Mouse (Mus musculus): ENCODE results near the gene Gpc3. TPM values are rescaled to one million over a fixed set of nuclear protein-coding genes. Genes with fewer than 3 reads are reported as not detected.

Gene Gpc3
- total and polyA plus RNA-seq, 3 experiments = not detected

GRCm38 (mm10) chrX:52281103-52281900 is 332.4 kb downstream of the Gpc3 start:
- H3K79me2 ChIP-seq (replicated peaks; ENCODE audit: control insufficient read depth, extremely low read depth, insufficient read depth, poor library complexity, severe bottlenecking) = no peaks in the 10 kb centered on the region
- H3K36me3 ChIP-seq (replicated peaks in 1 of 2; ENCODE audit: control insufficient read depth in 1 of 2, insufficient read depth in 1 of 2, low read length in 1 of 2) = no peaks in the 10 kb centered on the region
- TF ChIP-seq POLR2AphosphoS2 (IDR thresholded peaks at IDR 0.05; ENCODE audit: low read depth, low read length) (no peak), TBP (conservative IDR thresholded peaks at IDR 0.05; ENCODE audit: low read depth, low read length) (no peak), USF1 (IDR thresholded peaks at IDR 0.05; ENCODE audit: low read depth, low read length) (no peak), MAZ (IDR thresholded peaks at IDR 0.05; ENCODE audit: low read depth, low read length) (no peak), PAX5 (IDR thresholded peaks at IDR 0.05; ENCODE audit: low read length) (no peak), IRF4 (IDR thresholded peaks at IDR 0.05; ENCODE audit: low read depth, low read length) (no peak), CHD2 (IDR thresholded peaks at IDR 0.05; ENCODE audit: low read length) (no peak), CHD1 (IDR thresholded peaks at IDR 0.05; ENCODE audit: low read depth, low read length) (no peak), MEF2A (IDR thresholded peaks at IDR 0.05; ENCODE audit: borderline replicate concordance, low read depth, low read length) (no peak)
- no peaks in the 10 kb centered on the region for H3K27me3 ChIP-seq (replicated peaks)
- no peak overlapping the region for H3K9ac ChIP-seq (ENCODE audit: insufficient read depth, low read depth)
- H3K4me1 ChIP-seq (ENCODE audit: control insufficient read depth in 1 of 2, insufficient read depth in 2 of 2) = no peaks in the 10 kb centered on the region
- no peak overlapping the region for H3K4me2 ChIP-seq (ENCODE audit: insufficient read depth, low read depth, poor library complexity, severe bottlenecking)
- H3K4me3 ChIP-seq (replicated peaks in 1 of 3; ENCODE audit: low read depth in 2 of 3, low read length in 2 of 3, poor library complexity in 1 of 3) = no peak overlapping the region
- in situ Hi-C loops (cut with MboI; ENCODE audit: low pct_ligation_motif_present, low pct_unique_long_range_greater_than_20kb, low sequenced_read_pairs) (no loop called here), dilution Hi-C loops (cut with MboI; ENCODE audit: extremely low pct_ligation_motif_present, extremely low pct_unique_long_range_greater_than_20kb, low sequenced_read_pairs) (no loop called here)
- no peaks in the 10 kb centered on the region for H3K9me3 ChIP-seq (replicated peaks; ENCODE audit: low read length)
- H3K27ac ChIP-seq (ENCODE audit: insufficient read depth, low read depth) = no peak overlapping the region
- no peak for DNase-seq (ENCODE audit: extremely low read depth)

GRCm38 (mm10) chrX:52278687-52279359 is 334.9 kb downstream of the Gpc3 start:
- Histone ChIP-seq H3K4me1 (ENCODE audit: control insufficient read depth in 1 of 2, insufficient read depth in 2 of 2) (no peaks in the 10 kb centered on the region), H3K27me3 (replicated peaks) (no peaks in the 10 kb centered on the region), H3K9me3 (replicated peaks; ENCODE audit: low read length) (no peaks in the 10 kb centered on the region), H3K27ac (ENCODE audit: insufficient read depth, low read depth) (no peak overlapping the region), H3K9ac (ENCODE audit: insufficient read depth, low read depth) (no peak overlapping the region), H3K4me2 (ENCODE audit: insufficient read depth, low read depth, poor library complexity, severe bottlenecking) (no peak overlapping the region), H3K79me2 (replicated peaks; ENCODE audit: control insufficient read depth, extremely low read depth, insufficient read depth, poor library complexity, severe bottlenecking) (no peaks in the 10 kb centered on the region), H3K36me3 (replicated peaks in 1 of 2; ENCODE audit: control insufficient read depth in 1 of 2, insufficient read depth in 1 of 2, low read length in 1 of 2) (no peaks in the 10 kb centered on the region), H3K4me3 (replicated peaks in 1 of 3; ENCODE audit: low read depth in 2 of 3, low read length in 2 of 3, poor library complexity in 1 of 3) (no peak overlapping the region)
- dilution Hi-C loops (cut with MboI; ENCODE audit: extremely low pct_ligation_motif_present, extremely low pct_unique_long_range_greater_than_20kb, low sequenced_read_pairs) = no loop called here
- in situ Hi-C loops (cut with MboI; ENCODE audit: low pct_ligation_motif_present, low pct_unique_long_range_greater_than_20kb, low sequenced_read_pairs) = no loop called here
- TF ChIP-seq ZNF384 (IDR thresholded peaks at IDR 0.05; ENCODE audit: low read depth, low read length) = no peak
- no peak for TF ChIP-seq MAFK (IDR thresholded peaks at IDR 0.05; ENCODE audit: insufficient replicate concordance, low read length)
- no peak for TF ChIP-seq JUN (IDR thresholded peaks at IDR 0.05; ENCODE audit: insufficient read depth, low read depth, low read length)
- TF ChIP-seq MAZ (IDR thresholded peaks at IDR 0.05; ENCODE audit: low read depth, low read length) = no peak
- TF ChIP-seq USF2 (conservative IDR thresholded peaks at IDR 0.05; ENCODE audit: low read depth, low read length) = no peak
- TF ChIP-seq USF1 (IDR thresholded peaks at IDR 0.05; ENCODE audit: low read depth, low read length) = no peak
- no peak for TF ChIP-seq RAD21 (IDR thresholded peaks at IDR 0.05; ENCODE audit: low read depth, low read length)
- no peak for TF ChIP-seq RCOR1 (conservative IDR thresholded peaks at IDR 0.05; ENCODE audit: low read depth, low read length)
- no peak for TF ChIP-seq E2F4 (IDR thresholded peaks at IDR 0.05; ENCODE audit: insufficient replicate concordance, low read depth, low read length)
- TF ChIP-seq PAX5 (IDR thresholded peaks at IDR 0.05; ENCODE audit: low read length) = no peak
- no peak for TF ChIP-seq CHD2 (IDR thresholded peaks at IDR 0.05; ENCODE audit: low read length)
- no peak for TF ChIP-seq MXI1 (IDR thresholded peaks at IDR 0.05; ENCODE audit: low read depth, low read length)
- TF ChIP-seq CTCF (conservative IDR thresholded peaks at IDR 0.05 in 1 of 2, IDR thresholded peaks at IDR 0.05 in 1 of 2; ENCODE audit: low read depth in 2 of 2, low read length in 2 of 2) = no peak
- no peak for TF ChIP-seq GABPA (IDR thresholded peaks at IDR 0.05; ENCODE audit: insufficient replicate concordance, low read depth, low read length)
- no peak for TF ChIP-seq MYC (IDR thresholded peaks at IDR 0.05; ENCODE audit: low read depth, low read length)
- DNase-seq (ENCODE audit: extremely low read depth) = no peak

Measured in CH12.LX (cell line).